In genomic region chr6:113442442-113443090, GRCm38 (mm10) we compare ENCODE assay signal across 8 mouse cellular contexts. TPM values are rescaled to one million over a fixed set of nuclear protein-coding genes. Genes with fewer than 3 reads are reported as not detected.
DNase-seq lines count a peak whose midpoint lies in the region; ATAC-seq and TF ChIP-seq lines count a peak whose summit lies in the region.

Gene Jagn1, plus strand, starts transcription at chr6:113442569.

- H3K27me3 ChIP-seq in CH12.LX (replicated peaks): no peaks in the 10 kb centered on the region
- no peaks in the 10 kb centered on the region for H3K27me3 ChIP-seq in forebrain, embryonic 12.5 days
- no peaks in the 10 kb centered on the region for H3K27me3 ChIP-seq in heart, postnatal 0 days (ENCODE audit: control insufficient read depth, insufficient read depth, low read length)
- H3K27me3 ChIP-seq in liver, embryonic 16.5 days (ENCODE audit: control insufficient read depth, insufficient read depth, low read depth, low read length): no peaks in the 10 kb centered on the region
- no peaks in the 10 kb centered on the region for H3K27me3 ChIP-seq in neural tube, embryonic 13.5 days
- H3K27me3 ChIP-seq in testis, adult 2 months (ENCODE audit: control insufficient read depth, insufficient read depth, low read length): no peaks in the 10 kb centered on the region

- no peak for TF ChIP-seq CTCF in CH12.LX (conservative IDR thresholded peaks at IDR 0.05 in 1 of 2, IDR thresholded peaks at IDR 0.05 in 1 of 2; ENCODE audit: low read depth in 2 of 2, low read length in 2 of 2)
- no peak for TF ChIP-seq CTCF in heart, postnatal 0 days (IDR thresholded peaks at IDR 0.05; ENCODE audit: low read depth)
- no peak for TF ChIP-seq CTCF in testis, adult 2 months (IDR thresholded peaks at IDR 0.05; ENCODE audit: control insufficient read depth, insufficient read depth, insufficient replicate concordance, low read depth, low read length)

- peak within 1 kb of the TSS; percentile 55 for H3K4me2 ChIP-seq in CH12.LX (ENCODE audit: insufficient read depth, low read depth, poor library complexity, severe bottlenecking)
- H3K4me2 ChIP-seq in forebrain, embryonic 12.5 days: peak within 1 kb of the TSS; percentile 88
- H3K4me2 ChIP-seq in heart, postnatal 0 days (ENCODE audit: low read depth, low read length): peak within 1 kb of the TSS; percentile 98
- peak within 1 kb of the TSS; percentile 89 for H3K4me2 ChIP-seq in liver, embryonic 16.5 days (ENCODE audit: low read depth, low read length)
- peak within 1 kb of the TSS; percentile 77 for H3K4me2 ChIP-seq in neural tube, embryonic 13.5 days

- ATAC-seq in forebrain, embryonic 12.5 days (ENCODE audit: low FRiP score): peak; percentile 95
- peak; percentile 91 for ATAC-seq in heart, postnatal 0 days (ENCODE audit: insufficient read depth, low read depth)
- peak; percentile 88 for ATAC-seq in liver, embryonic 16.5 days (ENCODE audit: low read depth)
- peak; percentile 95 for ATAC-seq in neural tube, embryonic 13.5 days (ENCODE audit: low read depth)

- TF ChIP-seq RAD21 in CH12.LX (IDR thresholded peaks at IDR 0.05; ENCODE audit: low read depth, low read length): no peak

- in situ Hi-C loops in CH12.LX (cut with MboI; ENCODE audit: low pct_ligation_motif_present, low pct_unique_long_range_greater_than_20kb, low sequenced_read_pairs): no loop called here

- H3K4me1 ChIP-seq in CH12.LX (ENCODE audit: control insufficient read depth in 1 of 2, insufficient read depth in 2 of 2): peaks cover 4 to 40% of the 10 kb centered on the region in 2 experiments
- H3K4me1 ChIP-seq in forebrain, embryonic 12.5 days: peaks cover 9% of the 10 kb centered on the region
- H3K4me1 ChIP-seq in heart, postnatal 0 days (ENCODE audit: control insufficient read depth, insufficient read depth): peaks cover 8% of the 10 kb centered on the region; the same call in 1 of the 2 replicates
- H3K4me1 ChIP-seq in liver, embryonic 16.5 days (ENCODE audit: control insufficient read depth, low read depth, low read length): peaks cover 15% of the 10 kb centered on the region
- H3K4me1 ChIP-seq in neural tube, embryonic 13.5 days (replicated peaks): peaks cover 13% of the 10 kb centered on the region
- peaks cover 6% of the 10 kb centered on the region for H3K4me1 ChIP-seq in testis, adult 2 months (ENCODE audit: control insufficient read depth, insufficient read depth, low read length)

- TF ChIP-seq POLR2A in CH12.LX (IDR thresholded peaks at IDR 0.05; ENCODE audit: low read depth, low read length): peak; percentile 90
- peak; percentile 80 for TF ChIP-seq POLR2A in testis, adult 2 months (IDR thresholded peaks at IDR 0.05; ENCODE audit: control insufficient read depth, low read depth, low read length)

- TF ChIP-seq EP300 in CH12.LX (IDR thresholded peaks at IDR 0.05; ENCODE audit: low read length): no peak
- TF ChIP-seq EP300 in heart, postnatal 0 days (IDR thresholded peaks at IDR 0.05; ENCODE audit: low read depth): no peak

- under 1% methylated on average over 45 of the region's 45 CpGs for WGBS in forebrain, embryonic 12.5 days
- 2% methylated on average over 45 of the region's 45 CpGs for WGBS in heart, postnatal 0 days
- WGBS in liver, embryonic 16.5 days (ENCODE audit: insufficient replicate concordance): under 1% methylated on average over 45 of the region's 45 CpGs
- 1% methylated on average over 45 of the region's 45 CpGs for WGBS in neural tube, embryonic 13.5 days

- peak within 1 kb of the TSS; percentile 26; the same call in 1 of the 2 replicates for H3K27ac ChIP-seq in CH12.LX (ENCODE audit: insufficient read depth, low read depth)
- H3K27ac ChIP-seq in forebrain, embryonic 12.5 days: peak within 1 kb of the TSS; percentile 43
- H3K27ac ChIP-seq in heart, postnatal 0 days (ENCODE audit: low read depth): peak within 1 kb of the TSS; percentile 63
- 0 out of 2 replicates have a peak within 1 kb of the TSS, but pooled peaks have one; percentile 26 for H3K27ac ChIP-seq in liver, embryonic 16.5 days (ENCODE audit: low read length)
- peak within 1 kb of the TSS; percentile 77 for H3K27ac ChIP-seq in neural tube, embryonic 13.5 days (replicated peaks)
- peak within 1 kb of the TSS; percentile 93 for H3K27ac ChIP-seq in testis, adult 2 months (ENCODE audit: control insufficient read depth, insufficient read depth, low read depth, low read length)

- H3K9me3 ChIP-seq in CH12.LX (replicated peaks; ENCODE audit: low read length): no peaks in the 10 kb centered on the region
- H3K9me3 ChIP-seq in forebrain, embryonic 12.5 days: no peaks in the 10 kb centered on the region
- H3K9me3 ChIP-seq in heart, postnatal 0 days (replicated peaks; ENCODE audit: control insufficient read depth, low read length): no peaks in the 10 kb centered on the region
- H3K9me3 ChIP-seq in liver, embryonic 16.5 days (replicated peaks; ENCODE audit: control insufficient read depth, low read length): no peaks in the 10 kb centered on the region
- H3K9me3 ChIP-seq in neural tube, embryonic 13.5 days: no peaks in the 10 kb centered on the region

- peak within 1 kb of the TSS; percentile 94 to 100 (median 95) for H3K4me3 ChIP-seq in CH12.LX (replicated peaks in 1 of 3; ENCODE audit: low read depth in 2 of 3, low read length in 2 of 3, poor library complexity in 1 of 3)
- H3K4me3 ChIP-seq in forebrain, embryonic 12.5 days (replicated peaks): peak within 1 kb of the TSS; percentile 68
- H3K4me3 ChIP-seq in heart, postnatal 0 days (ENCODE audit: low read depth, low read length): peak within 1 kb of the TSS; percentile 93
- H3K4me3 ChIP-seq in liver, embryonic 16.5 days (ENCODE audit: low read depth, low read length): peak within 1 kb of the TSS; percentile 83
- peak within 1 kb of the TSS; percentile 84 for H3K4me3 ChIP-seq in neural tube, embryonic 13.5 days
- H3K4me3 ChIP-seq in testis, adult 2 months (ENCODE audit: control insufficient read depth, low read depth, low read length): peak within 1 kb of the TSS; percentile 100

- DNase-seq in CH12.LX (ENCODE audit: extremely low read depth): peak; percentile 96
- peak; percentile 96 for DNase-seq in c-Kit-positive CD71-positive TER-119-negative erythroid progenitor cells, embryonic 14.5 days (ENCODE audit: low read depth)
- peak; percentile 93 for DNase-seq in heart, postnatal 0 days (ENCODE audit: low spot score)
- peak; percentile 94 for DNase-seq in kidney, postnatal 4 days

- H3K79me2 ChIP-seq in CH12.LX (replicated peaks; ENCODE audit: control insufficient read depth, extremely low read depth, insufficient read depth, poor library complexity, severe bottlenecking): peaks cover 13% of the 10 kb centered on the region

- H3K36me3 ChIP-seq in CH12.LX (replicated peaks in 1 of 2; ENCODE audit: control insufficient read depth in 1 of 2, insufficient read depth in 1 of 2, low read length in 1 of 2): peaks cover 16 to 27% of the 10 kb centered on the region in 2 experiments
- peaks cover 22% of the 10 kb centered on the region for H3K36me3 ChIP-seq in forebrain, embryonic 12.5 days (replicated peaks)
- peaks cover 14% of the 10 kb centered on the region for H3K36me3 ChIP-seq in heart, postnatal 0 days (replicated peaks; ENCODE audit: control insufficient read depth, insufficient read depth, low read length)
- H3K36me3 ChIP-seq in liver, embryonic 16.5 days (ENCODE audit: control insufficient read depth, insufficient read depth): peaks cover 7% of the 10 kb centered on the region
- H3K36me3 ChIP-seq in neural tube, embryonic 13.5 days: peaks cover 14% of the 10 kb centered on the region
- no peaks in the 10 kb centered on the region for H3K36me3 ChIP-seq in testis, adult 2 months (ENCODE audit: control insufficient read depth, insufficient read depth, low read length)

- dilution Hi-C loops in CH12.LX (cut with MboI; ENCODE audit: extremely low pct_ligation_motif_present, extremely low pct_unique_long_range_greater_than_20kb, low sequenced_read_pairs): no loop called here

- H3K9ac ChIP-seq in CH12.LX (ENCODE audit: insufficient read depth, low read depth): peak within 1 kb of the TSS; percentile 77
- peak within 1 kb of the TSS; percentile 90 for H3K9ac ChIP-seq in forebrain, embryonic 12.5 days
- peak within 1 kb of the TSS; percentile 94 for H3K9ac ChIP-seq in heart, postnatal 0 days (replicated peaks; ENCODE audit: low read depth, low read length)
- peak within 1 kb of the TSS; percentile 89 for H3K9ac ChIP-seq in liver, embryonic 16.5 days (ENCODE audit: low read depth, low read length)
- H3K9ac ChIP-seq in neural tube, embryonic 13.5 days: peak within 1 kb of the TSS; percentile 91

TF ChIP-seq in CH12.LX, 34 proteins besides CTCF, POLR2A, EP300 and RAD21 (continues in another document):
- TF ChIP-seq ZMIZ1 (IDR thresholded peaks at IDR 0.05; ENCODE audit: low read depth, low read length) (0 out of 2 replicates have a peak, but pooled peaks have one; percentile 54), TBP (conservative IDR thresholded peaks at IDR 0.05; ENCODE audit: low read depth, low read length) (peak; percentile 89), NRF1 (IDR thresholded peaks at IDR 0.05; ENCODE audit: low read depth, low read length) (peak; percentile 85), MEF2A (IDR thresholded peaks at IDR 0.05; ENCODE audit: borderline replicate concordance, low read depth, low read length) (peak; percentile 31; the same call in 1 of the 2 replicates), MAFK (IDR thresholded peaks at IDR 0.05; ENCODE audit: insufficient replicate concordance, low read length) (no peak), USF2 (conservative IDR thresholded peaks at IDR 0.05; ENCODE audit: low read depth, low read length) (no peak), CHD1 (IDR thresholded peaks at IDR 0.05; ENCODE audit: low read depth, low read length) (no peak), IRF4 (IDR thresholded peaks at IDR 0.05; ENCODE audit: low read depth, low read length) (no peak), HCFC1 (IDR thresholded peaks at IDR 0.05; ENCODE audit: low read depth, low read length) (peak; percentile 86), GABPA (IDR thresholded peaks at IDR 0.05; ENCODE audit: insufficient replicate concordance, low read depth, low read length) (peak; percentile 18; the same call in 1 of the 2 replicates), SIN3A (IDR thresholded peaks at IDR 0.05; ENCODE audit: low read length) (peak; percentile 72; the same call in 1 of the 2 replicates), ZC3H11A (IDR thresholded peaks at IDR 0.05; ENCODE audit: low read depth, low read length) (no peak), ETS1 (conservative IDR thresholded peaks at IDR 0.05; ENCODE audit: low read depth, low read length) (no peak)

RNA-seq across cellular contexts. Expression of gene Jagn1, which starts in this region (rescaled TPM):
- total RNA-seq in CH12.LX (2012; rRNA removed) (69.2 and 83.9 TPM in 2 replicates), CH12.LX (2014; rRNA removed) (90.4 and 106 TPM in 2 replicates)
- polyA plus RNA-seq in CH12.LX (2012; ENCODE audit: insufficient read length, low read depth): 88.3 and 103 TPM in 2 replicates
- polyA plus RNA-seq in forebrain, embryonic 12.5 days (2016; fragmentation: Nextera tagmentation; extraction: Ambion mirVana): 68.5 and 71.3 TPM in 2 replicates
- total RNA-seq in heart, postnatal 0 days (2014; rRNA removed; ENCODE audit: low replicate concordance): 15.3 and 40.6 TPM in 2 replicates
- polyA plus RNA-seq in heart, postnatal 0 days (2015; fragmentation: Nextera tagmentation; extraction: Ambion mirVana): 52.4 and 56.6 TPM in 2 replicates
- polyA plus RNA-seq in liver, embryonic 16.5 days (2015; fragmentation: Nextera tagmentation; extraction: Ambion mirVana): 30.1 and 30.9 TPM in 2 replicates
- polyA plus RNA-seq in neural tube, embryonic 13.5 days (2015; fragmentation: Nextera tagmentation; extraction: Ambion mirVana): 91.8 and 95.8 TPM in 2 replicates
- polyA plus RNA-seq in testis, adult 2 months (2012; rRNA removed): 51.8 and 62.2 TPM in 2 replicates

Comparison
In these comparisons a context has a peak if more than half of its experiments do, and no peak if none do; other contexts are left out.
1. Peak in every context shown above with its lines: DNase-seq, ATAC-seq, H3K4me3 ChIP-seq and H3K27ac ChIP-seq.
2. H3K27ac ChIP-seq: peak in every context shown above with its lines; median percentile 93 in testis, adult 2 months; 77 in neural tube, embryonic 13.5 days; 63 in heart, postnatal 0 days; 43 in forebrain, embryonic 12.5 days; 26 in CH12.LX; 26 in liver, embryonic 16.5 days.